Mouse (Mus musculus) midbrain, embryonic 13.5 days (tissue): Measurements from ENCODE around the gene Acsl4. TPM values are rescaled to one million over a fixed set of nuclear protein-coding genes. Genes with fewer than 3 reads are reported as not detected.

Experiments
- ATAC-seq: fragments of 200-750 bp; cut with Nextera tagmentation; 2 replicates; pipeline ENCODE4 v1.8.0; 2017; ENCODE audit warnings: mild to moderate bottlenecking, moderate TSS enrichment, moderate library complexity
- H3K27ac ChIP-seq: fragments of 300-500 bp; sonication (generic); 2 replicates; pipeline ENCODE4 v1.5.1; 2015; ENCODE audit warnings: inconsistent platforms, mild to moderate bottlenecking, moderate library complexity
- H3K27me3 ChIP-seq: fragments of 300-500 bp; sonication (generic); 2 replicates; pipeline ENCODE4 v1.6.1; 2015; ENCODE audit warnings: mild to moderate bottlenecking, inconsistent platforms
- H3K36me3 ChIP-seq: fragments of 300-500 bp; sonication (generic); 2 replicates; pipeline ENCODE4 v1.6.1; 2015; ENCODE audit warnings: mild to moderate bottlenecking, inconsistent platforms
- H3K4me1 ChIP-seq: fragments of 300-500 bp; sonication (generic); replicated peaks from 2 replicates; pipeline ENCODE4 v1.6.1; 2015; ENCODE audit warnings: inconsistent platforms
- H3K4me2 ChIP-seq: fragments of 300-500 bp; sonication (generic); replicated peaks from 2 replicates; pipeline ENCODE4 v1.6.1; 2015; ENCODE audit warnings: moderate library complexity, mild to moderate bottlenecking, inconsistent platforms
- H3K4me3 ChIP-seq: fragments of 300-500 bp; sonication (generic); replicated peaks from 2 replicates; pipeline ENCODE4 v1.5.1; 2015; ENCODE audit warnings: mild to moderate bottlenecking, inconsistent platforms
- H3K9ac ChIP-seq: fragments of 300-500 bp; sonication (generic); replicated peaks from 2 replicates; pipeline ENCODE4 v1.6.1; 2015; ENCODE audit warnings: mild to moderate bottlenecking, inconsistent platforms
- H3K9me3 ChIP-seq: fragments of 300-500 bp; sonication (generic); 2 replicates; pipeline ENCODE4 v1.6.1; 2016; ENCODE audit warnings: mild to moderate bottlenecking, inconsistent platforms
- WGBS: fragments of 180-500 bp; shearing (Covaris S2); methylation state at CpG from one replicate; pipeline ENCODE4 v1.1.7; 2015; 5-methylcytosine and 5-hydroxymethylcytosine counted together
- polyA plus RNA-seq: library from polyadenylated mRNA; unstranded; fragments of >200 nt; fragmentation: Nextera tagmentation; extraction: Ambion mirVana; gene quantifications from 2 replicates; pipeline ENCODE4 v1.2.1, GENCODE M21; 2015

Gene Acsl4
- polyA plus RNA-seq, 1 experiment from 2014 or later = 15.3 TPM

GRCm38 (mm10) chrX:142336207-142336606 is 54.1 kb downstream of the Acsl4 start:
- no peaks in the 10 kb centered on the region for H3K4me1 ChIP-seq
- no peak overlapping the region for H3K9ac ChIP-seq
- H3K27ac ChIP-seq = no peak overlapping the region
- H3K9me3 ChIP-seq = no peaks in the 10 kb centered on the region
- H3K27me3 ChIP-seq = no peaks in the 10 kb centered on the region; the same call in 1 of the 2 replicates
- no peak overlapping the region for H3K4me2 ChIP-seq
- 96% methylated on average over 6 of the region's 6 CpGs for WGBS
- ATAC-seq = no peak
- no peak overlapping the region for H3K4me3 ChIP-seq
- H3K36me3 ChIP-seq = peaks cover 3% of the 10 kb centered on the region; the same call in 1 of the 2 replicates

- Histone ChIP-seq H3K27me3 (no peaks in the 10 kb centered on the region; the same call in 1 of the 2 replicates), H3K4me2 (no peak overlapping the region), H3K27ac (no peak overlapping the region), H3K36me3 (peaks cover under 1% of the 10 kb centered on the region; the same call in 1 of the 2 replicates), H3K4me3 (no peak overlapping the region), H3K4me1 (no peaks in the 10 kb centered on the region), H3K9ac (no peak overlapping the region), H3K9me3 (no peaks in the 10 kb centered on the region)
- ATAC-seq = no peak
- WGBS = 90% methylated on average over 5 of the region's 5 CpGs
These were observed 54.8 kb downstream of the Acsl4 start for GRCm38 (mm10) chrX:142335502-142335901.

- H3K27me3 ChIP-seq = no peaks in the 10 kb centered on the region
- H3K36me3 ChIP-seq = no peaks in the 10 kb centered on the region
- H3K4me1 ChIP-seq = no peaks in the 10 kb centered on the region
- 85% methylated on average over 1 of the region's 2 CpGs for WGBS
- no peak overlapping the region for H3K9ac ChIP-seq
- no peak for ATAC-seq
- H3K27ac ChIP-seq = no peak overlapping the region
- H3K9me3 ChIP-seq = no peaks in the 10 kb centered on the region
- H3K4me3 ChIP-seq = no peak overlapping the region
- no peak overlapping the region for H3K4me2 ChIP-seq
These were observed 64.6 kb downstream of the Acsl4 start for GRCm38 (mm10) chrX:142325760-142326159.

- H3K27ac ChIP-seq = no peak overlapping the region
- H3K4me1 ChIP-seq = no peaks in the 10 kb centered on the region
- no peak for ATAC-seq
- H3K27me3 ChIP-seq = peaks cover 9% of the 10 kb centered on the region
- H3K4me3 ChIP-seq = no peak overlapping the region
- H3K36me3 ChIP-seq = no peaks in the 10 kb centered on the region
- no peaks in the 10 kb centered on the region for H3K9me3 ChIP-seq
- no peak overlapping the region for H3K4me2 ChIP-seq
- no peak overlapping the region for H3K9ac ChIP-seq
- 84% methylated on average over 9 of the region's 9 CpGs for WGBS
These were observed 74.2 kb downstream of the Acsl4 start for GRCm38 (mm10) chrX:142316106-142316505.

- Histone ChIP-seq H3K4me1 (no peaks in the 10 kb centered on the region), H3K36me3 (no peaks in the 10 kb centered on the region), H3K9ac (no peak overlapping the region), H3K27ac (no peak overlapping the region), H3K4me2 (no peak overlapping the region), H3K4me3 (no peak overlapping the region), H3K9me3 (no peaks in the 10 kb centered on the region), H3K27me3 (peaks cover 9% of the 10 kb centered on the region)
- no peak for ATAC-seq
- WGBS = 82% methylated on average over 8 of the region's 8 CpGs
These were observed 75.1 kb downstream of the Acsl4 start for GRCm38 (mm10) chrX:142315270-142315669.

- peak; percentile 79 for ATAC-seq
- Histone ChIP-seq H3K36me3 (no peaks in the 10 kb centered on the region), H3K9ac (no peak overlapping the region), H3K9me3 (no peaks in the 10 kb centered on the region), H3K4me1 (no peaks in the 10 kb centered on the region), H3K27me3 (peaks cover 9% of the 10 kb centered on the region), H3K4me2 (no peak overlapping the region; the same call in 1 of the 2 replicates), H3K4me3 (no peak overlapping the region), H3K27ac (no peak overlapping the region)
- 55% methylated on average over 11 of the region's 11 CpGs for WGBS
These were observed 75.9 kb downstream of the Acsl4 start for GRCm38 (mm10) chrX:142314307-142315024.

GRCm38 (mm10) chrX:142310431-142310830 is 79.9 kb downstream of the Acsl4 start:
- Histone ChIP-seq H3K4me2 (no peak overlapping the region), H3K4me3 (no peak overlapping the region), H3K27ac (no peak overlapping the region), H3K36me3 (no peaks in the 10 kb centered on the region), H3K9me3 (no peaks in the 10 kb centered on the region), H3K9ac (no peak overlapping the region), H3K27me3 (peaks cover 30% of the 10 kb centered on the region), H3K4me1 (peaks cover 7% of the 10 kb centered on the region; the same call in 1 of the 2 replicates)
- ATAC-seq = no peak
- 61% methylated on average over 5 of the region's 5 CpGs for WGBS

GRCm38 (mm10) chrX:142305869-142306581 is 84.3 kb downstream of the Acsl4 start, which contains the start of gene Kcne1l:
Kcne1l (minus strand) TSS chrX:142306294.
- H3K9ac ChIP-seq = peak within 1 kb of the TSS; percentile 55; the same call in 1 of the 2 replicates
- peaks cover 12% of the 10 kb centered on the region; the same call in 1 of the 2 replicates for H3K4me1 ChIP-seq
- ATAC-seq = peak; percentile 86
- peaks cover 51% of the 10 kb centered on the region for H3K27me3 ChIP-seq
- peak within 1 kb of the TSS; percentile 51 for H3K4me2 ChIP-seq
- peak within 1 kb of the TSS; percentile 27 for H3K4me3 ChIP-seq
- 37% methylated on average over 28 of the region's 33 CpGs for WGBS
- peak within 1 kb of the TSS; percentile 39; the same call in 1 of the 2 replicates for H3K27ac ChIP-seq
- no peaks in the 10 kb centered on the region for H3K36me3 ChIP-seq
- no peaks in the 10 kb centered on the region for H3K9me3 ChIP-seq

GRCm38 (mm10) chrX:142305010-142305868 is 85.1 kb downstream of the Acsl4 start:
- peak overlapping the region; percentile 39; the same call in 1 of the 2 replicates for H3K27ac ChIP-seq
- H3K4me1 ChIP-seq = peaks cover 12% of the 10 kb centered on the region; the same call in 1 of the 2 replicates
- ATAC-seq = peak; percentile 90
- peak overlapping the region; percentile 51 for H3K4me2 ChIP-seq
- H3K27me3 ChIP-seq = peaks cover 55% of the 10 kb centered on the region
- H3K36me3 ChIP-seq = no peaks in the 10 kb centered on the region
- 39% methylated on average over 35 of the region's 35 CpGs for WGBS
- peak overlapping the region; percentile 27 for H3K4me3 ChIP-seq
- peak overlapping the region; percentile 55; the same call in 1 of the 2 replicates for H3K9ac ChIP-seq
- no peaks in the 10 kb centered on the region for H3K9me3 ChIP-seq

- peak; percentile 3; the same call in 1 of the 2 replicates for ATAC-seq
- Histone ChIP-seq H3K27ac (no peak overlapping the region), H3K4me3 (no peak overlapping the region), H3K9me3 (no peaks in the 10 kb centered on the region), H3K4me2 (no peak overlapping the region), H3K36me3 (no peaks in the 10 kb centered on the region), H3K4me1 (peaks cover 12% of the 10 kb centered on the region; the same call in 1 of the 2 replicates), H3K9ac (no peak overlapping the region), H3K27me3 (peaks cover 55% of the 10 kb centered on the region)
These were observed 85.7 kb downstream of the Acsl4 start for GRCm38 (mm10) chrX:142304592-142304991.

- Histone ChIP-seq H3K4me3 (no peak overlapping the region), H3K4me1 (peaks cover 12% of the 10 kb centered on the region; the same call in 1 of the 2 replicates), H3K27ac (no peak overlapping the region), H3K9me3 (no peaks in the 10 kb centered on the region), H3K27me3 (peaks cover 51% of the 10 kb centered on the region), H3K36me3 (no peaks in the 10 kb centered on the region), H3K9ac (no peak overlapping the region), H3K4me2 (no peak overlapping the region)
- ATAC-seq = no peak
- 66% methylated on average over 2 of the region's 2 CpGs for WGBS
These were observed 86.9 kb downstream of the Acsl4 start for GRCm38 (mm10) chrX:142303456-142303855.
